Mouse (Mus musculus) bone marrow, adult 2 months (tissue): ENCODE results near the gene Spred1.

Experiments used
- CTCF ChIP-seq: fragments of 200-500 bp; IDR thresholded peaks from 2 replicates; pipeline ENCODE4 v1.5.1; 2011; ENCODE audit warnings: low read length, control low read depth; ENCODE audit not compliant: control insufficient read depth, insufficient read depth
- POLR2A ChIP-seq: fragments of 200-500 bp; IDR thresholded peaks from 2 replicates; pipeline ENCODE4 v1.6.1; 2011; ENCODE audit warnings: low read depth, mild to moderate bottlenecking, control low read depth, low read length, borderline replicate concordance; ENCODE audit not compliant: control insufficient read depth

- TF ChIP-seq CTCF (no peak), POLR2A (no peak)
Observed at GRCm38 (mm10) chr2:117118516-117118915, 2.7 kb upstream of the Spred1 start.
